Mouse (Mus musculus) liver, embryonic 12.5 days (tissue): Measurements from ENCODE around the gene Rfc4. TPM values are rescaled to one million over a fixed set of nuclear protein-coding genes. Genes with fewer than 3 reads are reported as not detected.
"Not testable (repeated sequence)": the region's sequence is repeated elsewhere in the genome, so short reads cannot be mapped to it uniquely, and the experiment has no call there.

Experiments
- ATAC-seq: fragments of 200-750 bp; cut with Nextera tagmentation; 2 replicates; pipeline ENCODE4 v1.8.0; 2017; ENCODE audit warnings: moderate number of reproducible peaks, mild to moderate bottlenecking, moderate library complexity
- H3K27ac ChIP-seq: fragments of 300-500 bp; sonication (generic); 2 replicates; pipeline ENCODE4 v1.5.1; 2016; ENCODE audit warnings: mild to moderate bottlenecking
- H3K27me3 ChIP-seq: fragments of 300-500 bp; sonication (generic); replicated peaks from 2 replicates; pipeline ENCODE4 v1.6.1; 2016; ENCODE audit warnings: mild to moderate bottlenecking, moderate library complexity
- H3K36me3 ChIP-seq: fragments of 300-500 bp; sonication (generic); 2 replicates; pipeline ENCODE4 v1.6.1; 2016; ENCODE audit warnings: mild to moderate bottlenecking, moderate library complexity
- H3K4me1 ChIP-seq: fragments of 300-500 bp; sonication (generic); 2 replicates; pipeline ENCODE4 v1.6.1; 2016
- H3K4me2 ChIP-seq: fragments of 300-500 bp; sonication (generic); 2 replicates; pipeline ENCODE4 v1.6.1; 2016; ENCODE audit warnings: mild to moderate bottlenecking, moderate library complexity
- H3K4me3 ChIP-seq: fragments of 300-500 bp; sonication (generic); 2 replicates; pipeline ENCODE4 v1.5.1; 2016; ENCODE audit warnings: mild to moderate bottlenecking, moderate library complexity
- H3K9ac ChIP-seq: fragments of 300-500 bp; sonication (generic); 2 replicates; pipeline ENCODE4 v1.6.1; 2016; ENCODE audit warnings: mild to moderate bottlenecking, moderate library complexity
- H3K9me3 ChIP-seq: fragments of 300-500 bp; sonication (generic); replicated peaks from 2 replicates; pipeline ENCODE4 v1.6.1; 2016; ENCODE audit warnings: mild to moderate bottlenecking, moderate library complexity
- WGBS: fragments of 180-500 bp; shearing (Covaris S2); methylation state at CpG from one replicate; pipeline ENCODE4 v1.1.7; 2016; ENCODE audit not compliant: insufficient replicate concordance; 5-methylcytosine and 5-hydroxymethylcytosine counted together
- polyA plus RNA-seq: library from polyadenylated mRNA; unstranded; fragments of >200 nt; fragmentation: Nextera tagmentation; extraction: Ambion mirVana; gene quantifications from 2 replicates; pipeline ENCODE4 v1.2.1, GENCODE M21; 2016

The Rfc4 gene
- polyA plus RNA-seq, 1 experiment from 2014 or later: 184 TPM

DNA sequence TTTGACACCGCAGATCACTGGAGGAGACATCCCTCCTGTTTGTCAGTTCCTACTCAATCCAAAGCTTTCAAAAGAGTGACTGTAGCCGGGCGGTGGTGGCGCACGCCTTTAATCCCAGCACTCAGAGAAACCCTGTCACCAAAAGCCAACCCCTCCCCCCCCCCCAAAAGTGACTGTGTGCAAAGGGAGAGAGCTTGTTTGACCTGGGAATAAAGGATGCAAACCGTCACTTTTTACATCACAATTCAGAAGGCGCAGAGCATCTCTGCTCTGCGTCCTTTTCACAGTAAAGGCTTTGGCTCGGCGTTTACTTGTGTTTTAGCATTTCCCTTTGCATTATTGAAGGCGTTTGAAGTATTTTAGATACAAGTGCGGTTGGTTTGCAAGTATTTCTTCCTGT lies 27.9 kb downstream of the Rfc4 start:
- 25% methylated on average over 12 of the region's 12 CpGs for WGBS
- peak overlapping the region; percentile 5 for H3K9ac ChIP-seq
- H3K36me3 ChIP-seq: no peaks in the 10 kb centered on the region
- peaks cover 40% of the 10 kb centered on the region for H3K4me1 ChIP-seq
- ATAC-seq: no peak
- no peak overlapping the region for H3K27ac ChIP-seq
- peak overlapping the region; percentile 38 for H3K4me3 ChIP-seq
- H3K9me3 ChIP-seq: no peaks in the 10 kb centered on the region
- peak overlapping the region; percentile 54 for H3K4me2 ChIP-seq
- H3K27me3 ChIP-seq: no peaks in the 10 kb centered on the region; the same call in 1 of the 2 replicates

DNA sequence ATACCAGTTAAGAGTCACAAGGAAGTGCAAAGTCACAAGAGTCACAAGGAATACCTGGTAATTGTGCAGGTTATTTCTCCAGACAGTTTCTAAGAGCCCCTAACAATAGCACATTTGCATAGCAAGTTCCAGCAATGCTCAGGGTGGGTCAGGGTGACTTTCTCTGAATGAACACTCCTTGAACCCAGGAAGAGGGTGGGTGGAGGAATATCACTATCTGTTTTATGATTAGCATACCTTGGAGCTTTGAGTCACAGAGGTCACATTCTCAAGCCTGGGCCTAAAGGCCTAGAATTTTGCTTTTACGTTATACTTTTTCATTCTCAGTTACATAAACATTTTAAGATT lies 29.5 kb downstream of the Rfc4 start:
- 90% methylated on average over 1 of the region's 1 CpGs for WGBS
- not testable (repeated sequence) for H3K9ac ChIP-seq, ATAC-seq, H3K36me3 ChIP-seq, H3K27ac ChIP-seq, H3K4me3 ChIP-seq, H3K4me2 ChIP-seq, H3K27me3 ChIP-seq, H3K9me3 ChIP-seq
- H3K4me1 ChIP-seq: peaks cover 30% of the 10 kb centered on the region

DNA sequence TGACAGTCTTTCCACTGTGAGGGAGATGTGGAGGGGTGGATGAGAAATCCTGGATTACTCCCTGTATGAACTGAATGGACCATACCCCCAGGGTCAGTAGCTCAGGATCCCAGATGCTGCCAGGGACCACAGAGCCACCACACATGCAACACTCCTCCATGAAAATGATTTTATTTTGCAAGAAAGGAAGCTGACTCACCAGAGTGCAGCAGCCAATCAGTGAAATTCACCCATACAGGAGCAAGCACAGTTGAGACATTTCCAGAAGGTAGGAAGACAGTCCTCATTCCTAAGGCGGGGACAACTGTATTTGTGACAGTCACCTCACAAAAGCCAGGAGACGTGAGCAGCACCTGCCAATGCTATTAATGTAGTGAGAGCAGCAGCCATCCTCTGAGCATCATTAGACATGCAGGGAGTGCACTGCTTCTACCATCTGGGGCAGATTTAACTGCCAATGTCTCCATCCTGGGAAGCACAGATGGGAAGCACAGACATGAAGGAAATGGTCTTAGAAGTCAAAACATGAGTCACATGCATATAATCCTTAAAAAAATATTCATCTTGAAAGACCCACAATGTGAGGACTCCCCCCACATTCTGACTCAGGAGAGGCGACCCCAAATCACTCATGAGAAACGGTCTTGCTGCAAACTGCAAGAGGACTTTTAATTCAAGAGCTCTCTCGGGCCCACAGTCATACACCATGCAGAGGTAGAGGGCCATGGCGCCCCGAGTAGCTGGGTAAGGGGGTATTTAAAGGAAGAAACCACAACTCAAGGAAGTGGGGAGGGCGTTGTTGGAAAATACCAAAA lies 30.0 kb downstream of the Rfc4 start:
- peaks cover 24% of the 10 kb centered on the region for H3K4me1 ChIP-seq
- not testable (repeated sequence) for H3K9ac ChIP-seq, H3K36me3 ChIP-seq, H3K9me3 ChIP-seq, H3K4me3 ChIP-seq, H3K4me2 ChIP-seq, ATAC-seq, H3K27ac ChIP-seq, H3K27me3 ChIP-seq
- WGBS: 74% methylated on average over 8 of the region's 8 CpGs

DNA sequence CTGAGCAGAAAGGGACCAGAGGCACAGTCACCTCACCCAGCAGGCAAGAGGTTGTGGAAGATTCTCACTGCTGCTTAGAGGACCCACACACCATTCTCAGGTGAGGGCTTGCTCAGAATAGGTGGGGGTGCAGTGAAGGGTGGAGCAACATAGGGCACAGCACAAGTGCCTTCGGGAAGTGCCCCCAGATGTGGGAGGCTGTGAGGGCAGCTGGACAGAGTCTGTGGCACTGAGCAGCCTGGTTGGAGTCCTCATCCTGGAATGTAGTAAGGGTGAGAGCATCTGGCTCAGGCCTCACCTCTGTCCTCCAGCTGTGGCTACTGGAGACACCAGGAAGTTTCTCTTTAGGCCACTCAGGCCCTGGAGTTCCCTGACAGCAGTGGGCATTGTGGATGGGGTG lies 30.7 kb downstream of the Rfc4 start:
- 73% methylated on average over 1 of the region's 1 CpGs for WGBS
- H3K4me2 ChIP-seq, ATAC-seq, H3K27me3 ChIP-seq, H3K27ac ChIP-seq, H3K9me3 ChIP-seq, H3K36me3 ChIP-seq, H3K4me3 ChIP-seq, H3K9ac ChIP-seq: not testable (repeated sequence)
- peaks cover 20% of the 10 kb centered on the region for H3K4me1 ChIP-seq

DNA sequence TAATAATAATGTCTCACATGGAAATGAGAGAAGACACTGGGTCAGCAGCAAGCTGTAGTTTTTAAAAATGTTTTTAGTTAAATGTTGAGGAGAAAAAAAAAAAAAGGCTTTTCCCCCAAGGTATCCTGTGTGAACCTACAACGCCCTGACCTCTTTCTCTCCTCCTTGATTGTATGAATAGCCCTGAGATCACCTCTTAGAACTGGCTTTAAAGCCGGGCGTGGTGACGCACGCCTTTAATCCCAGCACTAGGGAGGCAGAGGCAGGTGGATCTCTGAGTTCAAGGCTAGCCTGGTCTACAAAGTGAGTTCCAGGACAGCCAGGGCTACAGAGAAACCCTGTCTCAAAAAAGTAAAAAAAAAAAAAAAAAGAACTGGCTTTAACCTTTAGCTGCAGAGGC lies 32.0 kb downstream of the Rfc4 start:
- ATAC-seq, H3K9me3 ChIP-seq: not testable (repeated sequence)
- WGBS: 77% methylated on average over 5 of the region's 5 CpGs

DNA sequence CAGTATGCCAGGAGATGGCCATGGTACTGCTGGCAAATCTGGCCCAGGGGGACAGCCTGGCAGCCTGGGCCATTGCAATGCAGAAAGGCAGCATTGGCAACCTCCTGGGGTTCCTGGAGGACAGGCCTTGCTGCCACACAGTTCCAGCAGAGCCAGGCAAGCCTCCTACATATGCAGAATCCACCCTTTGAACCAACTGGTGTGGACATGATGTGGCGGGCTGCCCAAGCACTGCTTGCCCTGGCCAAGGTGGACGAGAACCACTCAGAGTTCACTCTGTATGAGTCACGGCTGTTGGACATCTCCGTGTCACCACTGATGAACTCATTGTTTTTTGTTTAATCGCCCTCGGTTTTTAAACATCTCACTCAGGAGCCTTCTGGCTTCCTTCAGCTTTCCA lies 33.4 kb downstream of the Rfc4 start:
- Histone ChIP-seq H3K27ac (no peak overlapping the region), H3K4me3 (no peak overlapping the region), H3K4me2 (no peak overlapping the region), H3K9me3 (no peaks in the 10 kb centered on the region), H3K36me3 (no peaks in the 10 kb centered on the region), H3K4me1 (no peaks in the 10 kb centered on the region), H3K9ac (no peak overlapping the region), H3K27me3 (no peaks in the 10 kb centered on the region)
- ATAC-seq: no peak
- 77% methylated on average over 6 of the region's 6 CpGs for WGBS

More for the DNA sequence above, 32.0 kb downstream of the Rfc4 start:
- not testable (repeated sequence) for H3K36me3 ChIP-seq, H3K9ac ChIP-seq, H3K27me3 ChIP-seq, H3K27ac ChIP-seq, H3K4me2 ChIP-seq, H3K4me3 ChIP-seq
- H3K4me1 ChIP-seq: peaks cover 11% of the 10 kb centered on the region

DNA sequence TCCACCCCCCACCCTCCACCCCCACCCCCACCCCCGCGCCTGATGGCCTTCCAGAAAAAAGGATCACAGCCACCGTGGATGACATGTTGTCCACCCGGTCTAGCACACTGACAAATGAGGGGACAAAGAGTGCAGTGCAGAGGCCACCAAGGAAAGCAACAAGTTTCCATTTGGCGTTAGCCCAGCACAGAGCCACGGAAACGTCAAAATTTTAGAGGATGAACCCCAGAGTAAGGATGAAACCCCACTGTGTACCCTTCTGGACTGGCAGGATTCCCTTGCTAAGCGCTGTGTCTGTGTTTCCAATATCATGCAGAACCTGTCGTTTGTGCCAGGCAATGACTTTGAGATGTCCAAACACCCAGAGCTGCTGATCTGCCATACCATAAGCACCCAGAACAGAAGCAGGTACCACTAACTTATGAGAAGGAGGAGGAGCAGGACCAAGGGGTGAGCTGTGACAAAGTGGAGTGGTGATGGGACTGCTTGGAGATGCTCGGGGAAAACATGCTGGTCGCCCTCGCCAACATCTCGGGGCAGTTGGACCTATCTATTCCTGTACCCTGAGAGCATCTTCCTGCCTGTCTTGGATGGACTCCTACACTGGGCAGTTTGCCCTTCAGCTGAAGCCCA lies 34.1 kb downstream of the Rfc4 start:
- Histone ChIP-seq H3K4me3 (no peak overlapping the region), H3K36me3 (no peaks in the 10 kb centered on the region), H3K27ac (no peak overlapping the region), H3K27me3 (no peaks in the 10 kb centered on the region), H3K4me1 (no peaks in the 10 kb centered on the region), H3K4me2 (no peak overlapping the region), H3K9ac (no peak overlapping the region), H3K9me3 (no peaks in the 10 kb centered on the region)
- WGBS: 63% methylated on average over 13 of the region's 13 CpGs
- ATAC-seq: no peak

DNA sequence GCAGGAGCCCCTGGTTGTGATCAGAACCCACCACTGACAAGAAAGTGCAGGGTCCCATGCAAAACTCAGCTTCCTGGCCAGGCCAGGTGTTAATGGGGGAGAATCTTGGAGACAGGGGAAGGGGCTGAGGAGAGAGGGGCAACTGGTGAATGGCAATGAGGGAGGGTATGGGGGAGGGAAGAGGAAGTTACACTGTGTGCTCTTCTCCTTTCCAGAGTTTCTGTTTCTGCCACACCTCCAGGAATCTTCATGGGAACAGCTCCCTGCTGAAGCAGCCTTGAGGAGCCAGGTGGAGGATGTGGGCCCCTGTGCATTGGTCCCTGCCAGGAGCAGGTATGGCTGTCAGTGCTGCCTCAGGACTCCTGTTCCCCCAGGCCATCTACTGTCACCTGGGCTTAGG lies 36.2 kb downstream of the Rfc4 start:
- ATAC-seq, H3K4me2 ChIP-seq, H3K4me3 ChIP-seq, H3K9ac ChIP-seq, H3K27ac ChIP-seq, H3K9me3 ChIP-seq, H3K4me1 ChIP-seq, H3K27me3 ChIP-seq, H3K36me3 ChIP-seq: not testable (repeated sequence)

DNA sequence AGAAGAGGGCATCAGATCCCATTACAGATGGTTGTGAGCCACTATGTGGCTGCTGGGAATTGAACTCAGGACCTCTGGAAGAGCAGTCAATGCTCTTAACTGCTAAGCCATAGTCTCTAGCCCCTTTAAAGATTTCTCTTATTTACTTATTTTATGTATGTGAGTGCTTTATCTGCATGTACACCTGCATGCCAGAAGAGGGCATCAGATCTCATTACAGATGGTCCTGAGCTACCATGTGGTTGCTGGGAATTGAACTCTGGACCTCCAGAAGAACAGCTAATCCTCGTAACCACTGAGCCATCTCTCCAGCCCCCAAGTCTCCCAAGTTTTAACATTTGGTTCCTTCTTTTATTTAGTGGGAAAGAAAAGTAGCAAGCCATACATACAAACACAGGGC lies 39.0 kb downstream of the Rfc4 start:
- not testable (repeated sequence) for H3K4me3 ChIP-seq, H3K36me3 ChIP-seq, ATAC-seq, H3K4me2 ChIP-seq, H3K27ac ChIP-seq, H3K4me1 ChIP-seq, H3K9me3 ChIP-seq, H3K27me3 ChIP-seq, H3K9ac ChIP-seq
- WGBS: 60% methylated on average over 1 of the region's 1 CpGs

DNA sequence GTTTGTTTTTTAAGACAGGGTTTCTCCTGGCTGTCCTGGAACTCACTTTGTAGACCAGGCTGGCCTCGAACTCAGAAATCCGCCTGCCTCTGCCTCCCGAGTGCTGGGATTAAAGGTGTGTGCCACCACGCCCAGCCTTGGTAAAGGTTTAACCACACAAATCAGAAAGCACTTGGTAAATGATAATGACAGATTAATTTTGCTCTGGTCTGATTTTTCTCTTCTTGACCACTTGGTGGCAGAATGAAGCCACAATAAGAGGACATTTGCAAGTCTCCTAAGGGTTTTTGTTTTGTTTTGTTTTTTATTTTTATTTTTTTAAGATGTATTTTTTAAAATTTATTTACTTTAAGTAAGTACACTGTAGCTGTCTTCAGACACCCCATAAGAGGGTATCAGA lies 39.8 kb downstream of the Rfc4 start:
- not testable (repeated sequence) for H3K36me3 ChIP-seq, H3K9me3 ChIP-seq, H3K27ac ChIP-seq, ATAC-seq, H3K4me2 ChIP-seq, H3K9ac ChIP-seq, H3K4me1 ChIP-seq, H3K4me3 ChIP-seq, H3K27me3 ChIP-seq
- 20% methylated on average over 4 of the region's 4 CpGs for WGBS

DNA sequence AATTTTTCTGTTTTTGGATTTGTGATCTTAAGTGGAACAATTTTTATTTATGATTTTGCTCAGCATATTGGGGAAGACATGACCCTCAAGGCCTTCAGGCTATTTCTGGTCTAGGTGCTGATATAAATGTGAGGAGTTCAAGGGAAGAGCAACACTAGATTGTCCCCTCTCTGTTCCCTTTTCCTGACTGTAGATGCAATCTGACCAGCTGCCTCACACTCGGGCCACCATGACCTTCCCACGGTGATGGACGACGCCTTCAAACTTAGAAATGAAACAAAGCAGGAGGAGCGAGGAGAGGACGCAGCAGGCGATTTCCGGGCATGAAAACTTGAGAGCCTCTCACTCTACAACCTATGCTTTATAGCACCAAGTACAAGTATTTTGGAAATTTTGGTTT lies 40.4 kb downstream of the Rfc4 start:
- H3K9ac ChIP-seq, H3K27ac ChIP-seq, H3K4me2 ChIP-seq, H3K36me3 ChIP-seq, H3K9me3 ChIP-seq, H3K27me3 ChIP-seq, H3K4me1 ChIP-seq, H3K4me3 ChIP-seq, ATAC-seq: not testable (repeated sequence)
- WGBS: 54% methylated on average over 8 of the region's 8 CpGs

DNA sequence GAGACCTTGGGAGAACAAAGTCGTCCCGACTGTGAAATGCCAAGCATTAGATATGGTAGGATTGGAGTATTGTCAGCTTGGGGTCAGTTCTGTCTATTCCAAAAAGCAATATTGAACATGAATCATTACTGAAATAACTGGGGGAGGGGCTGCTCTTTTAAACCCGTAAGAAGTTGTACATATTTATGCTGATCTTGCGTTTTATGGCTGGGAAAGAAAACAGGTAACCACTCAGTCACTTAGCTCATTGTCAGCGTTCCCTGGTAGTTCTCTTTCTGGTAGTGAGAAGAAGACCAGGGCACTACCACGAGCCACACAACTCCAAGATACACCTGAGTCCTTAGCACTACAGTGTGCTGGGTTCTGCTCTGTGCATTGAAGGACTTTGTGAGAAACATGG lies 50.0 kb downstream of the Rfc4 start:
- not testable (repeated sequence) for H3K4me3 ChIP-seq, H3K4me2 ChIP-seq, ATAC-seq, H3K27me3 ChIP-seq, H3K9me3 ChIP-seq, H3K9ac ChIP-seq, H3K36me3 ChIP-seq, H3K27ac ChIP-seq, H3K4me1 ChIP-seq
- WGBS: 60% methylated on average over 6 of the region's 6 CpGs
